Mouse (Mus musculus) kidney, embryonic 15.5 days (tissue): Measurements from ENCODE around the gene Ube3a. TPM values are rescaled to one million over a fixed set of nuclear protein-coding genes. Genes with fewer than 3 reads are reported as not detected.

Source experiments
- ATAC-seq: fragments of 200-750 bp; cut with Nextera tagmentation; replicated peaks from 2 replicates; pipeline ENCODE4 v1.8.0; 2017; ENCODE audit warnings: moderate TSS enrichment; ENCODE audit not compliant: low FRiP score
- H3K27ac ChIP-seq: fragments of 300-500 bp; sonication (generic); 2 replicates; pipeline ENCODE4 v1.5.1; 2015; ENCODE audit warnings: mild to moderate bottlenecking, inconsistent platforms
- H3K27me3 ChIP-seq: fragments of 300-500 bp; sonication (generic); 2 replicates; pipeline ENCODE4 v1.6.1; 2015; ENCODE audit warnings: inconsistent platforms
- H3K36me3 ChIP-seq: fragments of 300-500 bp; sonication (generic); 2 replicates; pipeline ENCODE4 v1.6.1; 2015; ENCODE audit warnings: inconsistent platforms
- H3K4me1 ChIP-seq: fragments of 300-500 bp; sonication (generic); 2 replicates; pipeline ENCODE4 v1.6.1; 2015; ENCODE audit warnings: inconsistent platforms
- H3K4me2 ChIP-seq: fragments of 300-500 bp; sonication (generic); 2 replicates; pipeline ENCODE4 v1.6.1; 2015; ENCODE audit warnings: moderate library complexity, mild to moderate bottlenecking, inconsistent platforms
- H3K4me3 ChIP-seq: fragments of 300-500 bp; sonication (generic); replicated peaks from 2 replicates; pipeline ENCODE4 v1.5.1; 2015; ENCODE audit warnings: mild to moderate bottlenecking, inconsistent platforms
- H3K9ac ChIP-seq: fragments of 300-500 bp; sonication (generic); 2 replicates; pipeline ENCODE4 v1.6.1; 2015; ENCODE audit warnings: mild to moderate bottlenecking, inconsistent platforms
- H3K9me3 ChIP-seq: fragments of 300-500 bp; sonication (generic); replicated peaks from 2 replicates; pipeline ENCODE4 v1.6.1; 2016; ENCODE audit warnings: inconsistent platforms
- WGBS: fragments of 180-500 bp; shearing (Covaris S2); methylation state at CpG from one replicate; pipeline ENCODE4 v1.1.7; 2015; ENCODE audit warnings: mixed read lengths; 5-methylcytosine and 5-hydroxymethylcytosine counted together
- polyA plus RNA-seq: library from polyadenylated mRNA; unstranded; fragments of >200 nt; fragmentation: Nextera tagmentation; extraction: Ambion mirVana; gene quantifications from 2 replicates; pipeline ENCODE4 v1.2.1, GENCODE M21; 2015

Ube3a gene
- polyA plus RNA-seq, 1 experiment from 2014 or later = 133 TPM

DNA sequence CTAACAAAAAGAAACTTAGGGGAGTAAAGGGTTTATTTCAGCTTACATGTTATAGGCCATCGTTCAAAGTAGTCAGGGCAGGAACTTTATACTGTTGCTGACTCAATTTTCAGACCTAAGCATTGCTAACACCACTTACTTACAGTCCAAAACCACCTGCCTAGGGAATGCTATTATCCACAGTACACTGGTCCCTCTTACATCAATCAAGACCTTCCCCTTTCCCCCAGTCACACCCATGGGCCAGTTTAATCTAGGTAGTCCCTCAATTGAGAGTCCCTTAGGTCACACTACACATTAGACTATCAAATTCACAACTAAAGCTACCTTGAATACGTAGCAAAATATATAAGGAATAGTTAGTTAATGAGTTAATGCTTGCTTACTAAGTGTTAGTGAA, 24.8 kb downstream of the Ube3a start:
- 95% methylated on average over 2 of the region's 2 CpGs for WGBS
- Histone ChIP-seq H3K27me3 (no peaks in the 10 kb centered on the region), H3K27ac (no peak overlapping the region), H3K9ac (no peak overlapping the region), H3K4me3 (no peak overlapping the region), H3K4me2 (no peak overlapping the region), H3K9me3 (0 out of 2 replicates have a peak, but pooled peaks cover 3% of the 10 kb centered on the region), H3K4me1 (no peaks in the 10 kb centered on the region), H3K36me3 (peaks cover 34% of the 10 kb centered on the region)
- ATAC-seq = no peak

DNA sequence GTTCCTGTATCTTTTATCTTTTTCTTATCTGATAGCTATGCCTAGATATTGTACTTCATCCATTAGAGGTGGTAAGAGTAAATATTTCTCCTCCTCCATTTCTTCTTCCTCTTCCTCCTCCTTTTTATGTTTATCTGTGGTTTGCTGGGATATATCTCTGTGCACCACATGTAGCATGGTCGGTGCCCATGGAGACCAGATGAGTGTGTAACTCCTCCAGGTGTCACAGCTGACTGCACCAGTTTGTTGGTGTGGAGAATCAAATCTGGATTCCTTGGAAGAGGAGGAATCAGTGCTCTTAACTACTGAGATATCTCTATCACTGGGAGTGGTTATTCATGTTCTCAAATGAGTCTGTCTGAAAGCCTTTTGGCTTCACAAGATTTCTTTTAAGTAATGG, 37.0 kb downstream of the Ube3a start:
- whole genome bisulfite sequencing = 71% methylated on average over 1 of the region's 1 CpGs
- Histone ChIP-seq H3K9me3 (no peaks in the 10 kb centered on the region), H3K4me1 (no peaks in the 10 kb centered on the region), H3K9ac (no peak overlapping the region), H3K4me3 (no peak overlapping the region), H3K4me2 (no peak overlapping the region), H3K27me3 (no peaks in the 10 kb centered on the region), H3K27ac (no peak overlapping the region), H3K36me3 (peaks cover 6% of the 10 kb centered on the region; the same call in 1 of the 2 replicates)
- no peak for ATAC-seq

DNA sequence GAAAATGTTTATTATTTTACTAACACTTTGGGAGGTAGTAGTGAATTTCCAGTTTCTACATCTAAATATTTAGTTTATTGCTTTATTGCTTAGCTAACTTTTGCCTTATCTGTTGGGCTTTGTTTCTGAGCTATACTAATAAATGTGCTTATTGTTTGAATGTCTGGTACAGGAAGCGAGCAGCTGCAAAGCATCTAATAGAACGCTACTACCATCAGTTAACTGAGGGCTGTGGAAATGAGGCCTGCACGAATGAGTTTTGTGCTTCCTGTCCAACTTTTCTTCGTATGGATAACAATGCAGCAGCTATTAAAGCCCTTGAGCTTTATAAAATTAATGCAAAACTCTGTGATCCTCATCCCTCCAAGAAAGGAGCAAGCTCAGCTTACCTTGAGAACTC, 43.2 kb downstream of the Ube3a start:
- Histone ChIP-seq H3K4me1 (no peaks in the 10 kb centered on the region), H3K27ac (no peak overlapping the region), H3K27me3 (no peaks in the 10 kb centered on the region), H3K36me3 (peaks cover 12% of the 10 kb centered on the region), H3K9me3 (no peaks in the 10 kb centered on the region), H3K9ac (no peak overlapping the region), H3K4me3 (no peak overlapping the region), H3K4me2 (no peak overlapping the region)
- no peak for ATAC-seq
- 49% methylated on average over 4 of the region's 4 CpGs for WGBS

DNA sequence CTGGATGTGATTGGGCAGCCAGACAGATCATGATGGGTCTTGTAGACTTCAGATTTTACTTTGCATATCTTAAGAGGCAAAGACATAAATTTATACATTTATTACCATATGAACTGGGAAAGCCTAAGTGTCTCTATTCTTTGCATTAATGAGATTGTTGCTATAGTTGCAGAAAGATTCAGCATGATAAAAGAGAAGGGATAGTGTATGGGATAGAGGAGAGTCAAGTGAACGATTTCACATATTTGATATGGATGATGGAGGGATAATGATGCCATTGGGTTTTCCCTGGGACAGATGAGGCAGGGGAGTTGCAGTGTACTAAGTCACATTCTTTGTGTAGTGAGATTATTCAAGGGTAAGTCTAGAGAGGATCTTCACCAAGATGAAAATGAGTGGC, 84.0 kb downstream of the Ube3a start:
- H3K4me2 ChIP-seq = no peak overlapping the region
- H3K4me1 ChIP-seq = no peaks in the 10 kb centered on the region
- H3K27me3 ChIP-seq = no peaks in the 10 kb centered on the region
- H3K27ac ChIP-seq = no peak overlapping the region
- no peaks in the 10 kb centered on the region for H3K9me3 ChIP-seq
- no peak overlapping the region for H3K9ac ChIP-seq
- ATAC-seq = no peak
- WGBS = 93% methylated on average over 1 of the region's 1 CpGs
- H3K36me3 ChIP-seq = peaks cover 13% of the 10 kb centered on the region; the same call in 1 of the 2 replicates
- H3K4me3 ChIP-seq = no peak overlapping the region

DNA sequence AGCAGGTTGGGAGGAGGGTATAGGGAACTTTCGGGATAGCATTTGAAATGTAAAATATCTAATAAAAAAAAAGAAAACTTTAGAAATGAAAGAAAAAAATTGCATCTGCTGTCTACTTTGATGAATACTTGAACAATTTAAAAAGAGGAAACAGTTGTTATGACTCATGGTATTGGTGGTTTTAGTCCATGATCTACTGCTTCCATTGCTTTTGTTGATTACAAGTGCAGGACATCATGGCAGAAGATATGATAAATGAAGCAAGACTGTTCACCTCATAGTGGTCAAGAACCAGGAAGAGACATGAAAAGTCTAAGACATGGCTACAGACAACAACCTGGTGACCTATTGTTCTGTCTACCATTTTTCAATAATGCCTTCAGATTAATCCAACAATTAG, 94.2 kb downstream of the Ube3a start:
- H3K4me1 ChIP-seq = no peaks in the 10 kb centered on the region
- WGBS = 87% methylated on average over 1 of the region's 1 CpGs

More for the DNA sequence above, 94.2 kb downstream of the Ube3a start:
- Histone ChIP-seq H3K4me2 (no peak overlapping the region), H3K27me3 (no peaks in the 10 kb centered on the region), H3K9me3 (no peaks in the 10 kb centered on the region), H3K4me3 (no peak overlapping the region), H3K27ac (no peak overlapping the region), H3K36me3 (no peaks in the 10 kb centered on the region), H3K9ac (no peak overlapping the region)
- no peak for ATAC-seq
